Mouse (Mus musculus) ES-E14 (cell line): ENCODE measurements at regions not wholly inside any gene's neighbourhood (a gene's known extent, or its start where the extent isn't known, plus 50 kb on each side); places are given as distances from the start of the nearest gene placed in this dataset.

Source experiments
- CHD2 ChIP-seq: IDR thresholded peaks from 2 replicates; pipeline ENCODE4 v1.6.1; 2014; ENCODE audit warnings: mild to moderate bottlenecking, low read depth, low read length, inconsistent platforms
- ZNF384 ChIP-seq: IDR thresholded peaks from 2 replicates; pipeline ENCODE4 v1.6.1; 2012; ENCODE audit warnings: low read depth, low read length, inconsistent platforms

DNA sequence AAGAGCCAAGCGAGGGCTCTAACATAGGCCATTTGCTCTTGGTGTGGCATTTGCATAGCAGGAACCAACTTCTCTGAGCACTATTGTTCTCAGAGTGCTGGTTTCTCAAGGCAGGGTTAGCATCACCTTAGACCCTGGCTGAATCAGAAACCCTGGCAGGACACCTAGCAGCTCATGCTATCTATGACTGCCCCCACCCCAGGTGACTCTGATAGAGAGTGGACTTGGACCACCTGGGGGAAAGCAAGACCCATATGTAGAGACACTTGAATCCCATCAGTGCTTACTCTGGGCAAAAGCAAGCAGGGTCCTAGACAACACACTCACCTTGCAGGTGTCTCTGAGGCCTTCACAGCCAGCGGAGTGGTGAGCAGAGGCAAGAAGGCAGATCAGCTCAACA is 84.4 kb upstream of the Twist2 start:
- TF ChIP-seq CHD2 = no peak
- TF ChIP-seq ZNF384 = no peak
